In genomic region chr6:118454452-118454851, GRCm38 (mm10) we compare ENCODE assay signal across 7 mouse cellular contexts. TPM values are rescaled to one million over a fixed set of nuclear protein-coding genes. Genes with fewer than 3 reads are reported as not detected.
DNase-seq lines count a peak whose midpoint lies in the region; ATAC-seq lines count a peak whose summit lies in the region.

No protein-coding gene starts in this region.

- 0 out of 2 replicates have a peak, but pooled peaks have one; percentile 2 for ATAC-seq in forebrain, embryonic 13.5 days
- ATAC-seq in limb, embryonic 12.5 days (ENCODE audit: insufficient number of reproducible peaks, insufficient read depth, low FRiP score, low TSS enrichment, low read depth): no peak

- H3K4me1 ChIP-seq in forebrain, embryonic 13.5 days: peaks cover 18% of the 10 kb centered on the region
- H3K4me1 ChIP-seq in limb, embryonic 12.5 days (replicated peaks): peaks cover 12% of the 10 kb centered on the region

- H3K9ac ChIP-seq in forebrain, embryonic 13.5 days: peak overlapping the region; percentile 77
- peak overlapping the region; percentile 90 for H3K9ac ChIP-seq in limb, embryonic 12.5 days (replicated peaks)

- peak overlapping the region; percentile 65 for H3K4me2 ChIP-seq in forebrain, embryonic 13.5 days
- peak overlapping the region; percentile 68 for H3K4me2 ChIP-seq in limb, embryonic 12.5 days

- 48% methylated on average over 8 of the region's 8 CpGs for WGBS in forebrain, embryonic 13.5 days
- WGBS in limb, embryonic 12.5 days: 45% methylated on average over 8 of the region's 8 CpGs

- H3K27me3 ChIP-seq in forebrain, embryonic 13.5 days: peaks cover 5% of the 10 kb centered on the region
- H3K27me3 ChIP-seq in limb, embryonic 12.5 days: no peaks in the 10 kb centered on the region

- no peaks in the 10 kb centered on the region for H3K9me3 ChIP-seq in forebrain, embryonic 13.5 days (replicated peaks)
- H3K9me3 ChIP-seq in limb, embryonic 12.5 days: no peaks in the 10 kb centered on the region

- peaks cover 5% of the 10 kb centered on the region; the same call in 1 of the 2 replicates for H3K36me3 ChIP-seq in forebrain, embryonic 13.5 days (ENCODE audit: poor library complexity, severe bottlenecking)
- H3K36me3 ChIP-seq in limb, embryonic 12.5 days: peaks cover 21% of the 10 kb centered on the region

- peak overlapping the region; percentile 96; the same call in 1 of the 2 replicates for H3K27ac ChIP-seq in forebrain, embryonic 13.5 days
- H3K27ac ChIP-seq in limb, embryonic 12.5 days: no peak overlapping the region

- intact Hi-C loops in left cerebral cortex, postnatal 4 days (cut with DNase I): no loop called here

- H3K4me3 ChIP-seq in forebrain, embryonic 13.5 days: peak overlapping the region; percentile 60
- peak overlapping the region; percentile 73 for H3K4me3 ChIP-seq in limb, embryonic 12.5 days (replicated peaks)

- peak; percentile 9 to 20 for DNase-seq in left cerebral cortex, adult 18-20 months (ENCODE audit: low spot score in 2 of 2)
- no peak for DNase-seq in left cerebral cortex, postnatal 4 days
- peak; percentile 32 for DNase-seq in adipocyte (ENCODE audit: low spot score)
- peak; percentile 22 for DNase-seq in right cerebral cortex, postnatal 25 days
- no peak for DNase-seq in thymus, postnatal 14 days

RNA-seq across cellular contexts. Expression of gene Zfp248, which starts 0.9 kb away (rescaled TPM):
- 10 to 100 TPM; 17.8 to 20.3 TPM for total RNA-seq in left cerebral cortex, adult 18-20 months (2021)
- total RNA-seq in left cerebral cortex, postnatal 4 days (2021): 10 to 100 TPM; 17.3 to 18.4 TPM
- polyA plus RNA-seq in forebrain, embryonic 13.5 days (2015; fragmentation: Nextera tagmentation; extraction: Ambion mirVana): 10.2 and 10.4 TPM in 2 replicates
- polyA plus RNA-seq in limb, embryonic 12.5 days (2016; fragmentation: Nextera tagmentation; extraction: Ambion mirVana): 12.2 and 15.3 TPM in 2 replicates

RNA-seq across cellular contexts. Expression of gene Zfp9, which starts 24.7 kb away (rescaled TPM):
- 10 to 100 TPM; 17.6 to 17.9 TPM for total RNA-seq in left cerebral cortex, adult 18-20 months (2021)
- 10 to 100 TPM; 22.7 to 23.7 TPM for total RNA-seq in left cerebral cortex, postnatal 4 days (2021)
- 6.3 and 7.4 TPM in 2 replicates for polyA plus RNA-seq in forebrain, embryonic 13.5 days (2015; fragmentation: Nextera tagmentation; extraction: Ambion mirVana)
- 13.4 and 16.6 TPM in 2 replicates for polyA plus RNA-seq in limb, embryonic 12.5 days (2016; fragmentation: Nextera tagmentation; extraction: Ambion mirVana)

RNA-seq across cellular contexts. Expression of gene Bms1, which starts 35.2 kb away (rescaled TPM):
- 10 to 100 TPM; 30.2 to 30.3 TPM for total RNA-seq in left cerebral cortex, adult 18-20 months (2021)
- total RNA-seq in left cerebral cortex, postnatal 4 days (2021): 10 to 100 TPM; 24.8 to 26.6 TPM
- 27.4 and 31.0 TPM in 2 replicates for polyA plus RNA-seq in forebrain, embryonic 13.5 days (2015; fragmentation: Nextera tagmentation; extraction: Ambion mirVana)
- polyA plus RNA-seq in limb, embryonic 12.5 days (2016; fragmentation: Nextera tagmentation; extraction: Ambion mirVana): 52.0 and 52.1 TPM in 2 replicates

Comparison
In these comparisons a context has a peak if more than half of its experiments do, and no peak if none do; other contexts are left out.
1. DNase-seq: peak in left cerebral cortex, adult 18-20 months (2 of 2), adipocyte (single experiment) and right cerebral cortex, postnatal 25 days (single experiment); none in left cerebral cortex, postnatal 4 days (single experiment) and thymus, postnatal 14 days (single experiment).